Mouse (Mus musculus): Measurements from ENCODE around the gene Prl5a1. TPM values are rescaled to one million over a fixed set of nuclear protein-coding genes. Genes with fewer than 3 reads are reported as not detected.

Gene Prl5a1
- total RNA-seq (2023), result not detected

DNA sequence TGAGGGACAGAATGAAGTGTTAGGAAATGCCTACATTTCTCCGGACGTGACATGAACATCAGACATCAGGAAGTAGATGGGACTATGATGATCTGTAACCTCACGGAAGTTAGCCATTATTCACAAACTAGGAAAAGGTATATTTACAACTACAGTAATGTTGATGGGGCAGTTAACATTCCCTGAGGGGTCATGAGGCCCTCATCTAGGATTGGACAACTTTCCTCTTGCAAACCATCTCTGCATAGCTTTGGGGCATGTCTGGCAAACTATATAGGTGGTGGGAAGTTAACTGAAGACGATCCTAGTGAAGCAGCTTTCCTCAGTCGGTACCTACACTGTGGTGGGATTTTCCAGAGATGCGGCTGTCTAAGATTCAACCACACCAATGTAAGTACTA lies at the start of gene Prl5a1:
Gene Prl5a1 (plus strand): TSS at position 301 of the 400 bp plus-strand sequence.

Other genes starting within 250 kb of the Prl5a1 start
- gene Prl4a1, start 126.3 kb upstream of the Prl5a1 start, total RNA-seq (2023), result not detected
- gene Gm11361, start 115.0 kb downstream of the Prl5a1 start, total RNA-seq (2023), result 326 TPM

All from CD4-positive naive resting alpha-beta T cell, adult 57 days (primary cell).